Mouse (Mus musculus) right cerebral cortex, postnatal 25 days (tissue): ENCODE data around the gene Mpz.

ENCODE experiments used
- DNase-seq: peaks from one replicate; pipeline ENCODE4 v3.0.0; 2022

Gene Mpz

GRCm38 (mm10) chr1:171189476-171190114 lies 39.1 kb downstream of the Mpz start:
- no peak for DNase-seq

GRCm38 (mm10) chr1:171190832-171191231 lies 40.3 kb downstream of the Mpz start:
- no peak for DNase-seq

GRCm38 (mm10) chr1:171192283-171192682 lies 41.8 kb downstream of the Mpz start:
- DNase-seq, result no peak

GRCm38 (mm10) chr1:171193093-171193840 lies 42.8 kb downstream of the Mpz start:
- DNase-seq, result no peak

- DNase-seq, result no peak
Measured at GRCm38 (mm10) chr1:171193911-171194830, 43.7 kb downstream of the Mpz start.

GRCm38 (mm10) chr1:171195046-171195822 lies 44.7 kb downstream of the Mpz start:
- no peak for DNase-seq

GRCm38 (mm10) chr1:171195887-171196397 lies 45.4 kb downstream of the Mpz start, which contains the start of gene Pcp4l1:
TSS of gene Pcp4l1 (minus strand) at chr1:171196268.
- peak; percentile 28 for DNase-seq

GRCm38 (mm10) chr1:171199532-171199931 lies 49.0 kb downstream of the Mpz start:
- no peak for DNase-seq

GRCm38 (mm10) chr1:171200769-171201168 lies 50.3 kb downstream of the Mpz start:
- no peak for DNase-seq

- DNase-seq, result no peak
Measured at GRCm38 (mm10) chr1:171203471-171204248, 53.1 kb downstream of the Mpz start.

- DNase-seq, result no peak
Measured at GRCm38 (mm10) chr1:171204249-171204644, 53.7 kb downstream of the Mpz start.

- no peak for DNase-seq
Measured at GRCm38 (mm10) chr1:171205704-171206493, 55.4 kb downstream of the Mpz start.

- DNase-seq, result no peak
Measured at GRCm38 (mm10) chr1:171209409-171209808, 58.9 kb downstream of the Mpz start.
